Mouse (Mus musculus): ENCODE measurements around the gene Vmn1r189. TPM values are rescaled to one million over a fixed set of nuclear protein-coding genes. Genes with fewer than 3 reads are reported as not detected.
"Not testable (repeated sequence)": the region's sequence is repeated elsewhere in the genome, so short reads cannot be mapped to it uniquely, and the experiment has no call there.

Vmn1r189 gene
- not detected in 2 replicates for total RNA-seq (2014; rRNA removed)
- not detected in 2 replicates for polyA plus RNA-seq (2015; fragmentation: Nextera tagmentation; extraction: Ambion mirVana)

DNA sequence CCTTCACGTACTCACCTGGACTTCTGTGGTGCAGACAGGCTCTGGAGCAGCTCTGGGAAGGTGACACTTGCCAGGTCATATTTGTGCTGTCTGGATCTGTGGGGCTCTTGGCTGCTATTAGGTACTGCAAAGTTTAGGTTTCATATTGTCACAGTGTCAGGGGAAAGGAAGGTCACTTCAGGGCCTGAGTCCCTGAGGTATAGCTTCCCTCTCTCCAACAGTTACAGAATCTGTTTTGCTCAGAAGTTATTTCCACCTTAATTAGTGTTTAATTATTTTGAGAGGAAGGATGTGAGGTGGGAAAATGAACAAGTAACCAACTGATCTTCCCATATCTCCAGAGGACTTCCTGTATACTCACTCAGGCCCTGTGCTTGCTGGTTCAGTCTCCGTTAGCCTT is at the start of gene Vmn1r189:
TSS of gene Vmn1r189 (minus strand) at position 101 of the 400 bp plus-strand sequence.
- H3K9ac ChIP-seq (replicated peaks; ENCODE audit: low read length, poor library complexity, severe bottlenecking); H3K4me3 ChIP-seq (ENCODE audit: low read depth, low read length); H3K4me2 ChIP-seq (ENCODE audit: low read depth, low read length, poor library complexity, severe bottlenecking); H3K36me3 ChIP-seq (ENCODE audit: insufficient read depth, low read length); H3K27me3 ChIP-seq (ENCODE audit: insufficient read depth, low read length); ATAC-seq (ENCODE audit: low FRiP score); DNase-seq (ENCODE audit: low spot score); H3K9me3 ChIP-seq (ENCODE audit: low read length); H3K4me1 ChIP-seq (ENCODE audit: insufficient read depth, low read length); H3K27ac ChIP-seq (ENCODE audit: low read depth, low read length): not testable (repeated sequence)
- 94% methylated on average over 1 of the region's 2 CpGs for WGBS

DNA sequence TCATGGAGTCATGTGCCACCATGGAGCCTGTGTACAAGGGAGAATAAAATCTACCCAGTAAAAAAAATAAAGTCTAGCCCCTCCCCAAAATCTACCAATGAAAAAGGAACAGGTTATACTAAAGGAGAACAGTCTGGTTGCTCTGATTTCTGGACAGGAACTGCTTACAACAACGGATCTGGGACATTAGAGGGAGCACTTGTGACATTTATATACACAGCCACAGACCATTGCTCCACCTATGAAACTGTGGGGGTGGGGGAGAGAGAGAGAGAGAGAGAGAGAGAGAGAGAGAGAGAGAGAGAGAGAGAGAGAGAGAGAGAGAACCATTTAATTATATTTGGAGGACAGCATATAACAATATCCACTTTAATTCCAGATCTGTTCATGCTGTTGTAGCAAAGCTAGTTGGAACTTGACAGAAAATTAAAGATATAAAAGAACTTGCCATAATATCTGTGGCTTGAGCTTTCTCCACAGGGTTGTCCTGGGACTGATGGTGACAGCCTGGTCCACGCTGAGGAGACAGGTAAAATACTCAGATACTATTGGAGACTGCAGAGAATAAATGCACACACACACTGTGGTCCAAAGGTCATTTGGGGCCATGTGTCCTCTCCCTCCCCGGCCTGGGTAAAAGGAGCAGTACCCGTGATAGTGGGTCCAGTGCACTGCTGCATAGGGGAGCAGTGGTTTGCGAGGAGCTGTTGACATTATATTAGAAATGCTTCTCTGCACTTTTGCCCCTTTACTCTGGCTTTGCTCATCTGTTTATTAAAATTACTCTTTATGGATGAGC is 31.1 kb upstream of the Vmn1r189 start:
- TF ChIP-seq CTCF (IDR thresholded peaks at IDR 0.05) = peak; percentile 31; the same call in 1 of the 2 replicates
- not testable (repeated sequence) for H3K36me3 ChIP-seq (ENCODE audit: insufficient read depth, low read length); H3K27me3 ChIP-seq (ENCODE audit: insufficient read depth, low read length); H3K27ac ChIP-seq (ENCODE audit: low read depth, low read length); H3K4me1 ChIP-seq (ENCODE audit: insufficient read depth, low read length); H3K4me3 ChIP-seq (ENCODE audit: low read depth, low read length); H3K9ac ChIP-seq (replicated peaks; ENCODE audit: low read length, poor library complexity, severe bottlenecking); H3K9me3 ChIP-seq (ENCODE audit: low read length); H3K4me2 ChIP-seq (ENCODE audit: low read depth, low read length, poor library complexity, severe bottlenecking)
- peak; percentile 65 for ATAC-seq (ENCODE audit: low FRiP score)
- DNase-seq (ENCODE audit: low spot score) = peak; percentile 14
- WGBS = 85% methylated on average over 4 of the region's 5 CpGs

DNA sequence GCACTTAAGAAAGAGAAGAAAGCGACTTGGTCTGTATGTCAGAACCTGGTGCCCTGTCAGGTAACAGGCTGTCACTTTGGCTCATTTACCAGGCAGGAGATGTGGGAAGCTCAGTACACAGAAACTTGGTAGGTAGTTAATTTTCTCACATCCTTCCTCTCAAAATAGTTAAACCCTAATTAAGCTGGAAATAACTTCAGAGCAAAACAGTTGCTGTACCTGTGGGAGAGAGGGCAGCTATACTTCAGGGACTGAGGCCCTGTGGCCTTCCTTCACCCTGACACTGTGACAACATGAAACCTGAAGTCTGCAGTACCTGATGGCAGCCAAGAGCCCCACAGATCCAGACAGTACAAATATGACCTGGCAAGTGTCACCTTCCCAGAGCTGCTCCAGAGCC is 21.5 kb downstream of the Vmn1r189 start, which contains the start of gene Vmn1r188:
TSS of gene Vmn1r188 (plus strand) at position 301 of the 400 bp plus-strand sequence.
- not testable (repeated sequence) for H3K36me3 ChIP-seq (ENCODE audit: insufficient read depth, low read length); H3K4me2 ChIP-seq (ENCODE audit: low read depth, low read length, poor library complexity, severe bottlenecking); H3K9ac ChIP-seq (replicated peaks; ENCODE audit: low read length, poor library complexity, severe bottlenecking); H3K27ac ChIP-seq (ENCODE audit: low read depth, low read length); ATAC-seq (ENCODE audit: low FRiP score); DNase-seq (ENCODE audit: low spot score); H3K4me3 ChIP-seq (ENCODE audit: low read depth, low read length); H3K4me1 ChIP-seq (ENCODE audit: insufficient read depth, low read length); H3K9me3 ChIP-seq (ENCODE audit: low read length); H3K27me3 ChIP-seq (ENCODE audit: insufficient read depth, low read length)
- WGBS = 91% methylated on average over 1 of the region's 1 CpGs

DNA sequence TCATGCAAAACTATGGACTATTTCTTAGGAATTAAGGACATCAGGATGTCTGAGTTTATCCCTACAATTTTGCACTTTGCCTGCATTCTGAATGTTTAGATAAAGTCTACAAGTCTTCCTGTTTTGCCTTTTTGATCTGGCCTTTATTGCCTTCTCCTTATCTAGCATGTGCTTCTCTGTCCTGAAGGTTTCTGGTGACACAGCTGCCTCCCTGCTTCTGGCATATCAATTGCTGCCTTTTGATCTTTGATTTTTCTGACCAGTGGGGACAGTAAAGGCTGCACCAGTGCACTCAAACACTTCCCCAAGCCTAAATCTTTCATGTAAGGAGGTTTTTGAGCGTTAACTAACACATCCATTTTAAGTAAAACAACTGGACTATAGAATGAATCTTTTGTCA is 42.2 kb downstream of the Vmn1r189 start:
- no peaks in the 10 kb centered on the region for H3K4me1 ChIP-seq (ENCODE audit: insufficient read depth, low read length)
- no peaks in the 10 kb centered on the region for H3K27me3 ChIP-seq (ENCODE audit: insufficient read depth, low read length)
- no peak overlapping the region for H3K4me3 ChIP-seq (ENCODE audit: low read depth, low read length)
- no peak overlapping the region for H3K9ac ChIP-seq (replicated peaks; ENCODE audit: low read length, poor library complexity, severe bottlenecking)
- H3K27ac ChIP-seq (ENCODE audit: low read depth, low read length) = no peak overlapping the region
- ATAC-seq (ENCODE audit: low FRiP score) (no peak), DNase-seq (ENCODE audit: low spot score) (no peak)
- no peak overlapping the region for H3K4me2 ChIP-seq (ENCODE audit: low read depth, low read length, poor library complexity, severe bottlenecking)
- no peaks in the 10 kb centered on the region for H3K9me3 ChIP-seq (ENCODE audit: low read length)
- WGBS = 71% methylated on average over 1 of the region's 1 CpGs
- H3K36me3 ChIP-seq (ENCODE audit: insufficient read depth, low read length) = no peaks in the 10 kb centered on the region
- no peak for TF ChIP-seq CTCF (IDR thresholded peaks at IDR 0.05)

DNA sequence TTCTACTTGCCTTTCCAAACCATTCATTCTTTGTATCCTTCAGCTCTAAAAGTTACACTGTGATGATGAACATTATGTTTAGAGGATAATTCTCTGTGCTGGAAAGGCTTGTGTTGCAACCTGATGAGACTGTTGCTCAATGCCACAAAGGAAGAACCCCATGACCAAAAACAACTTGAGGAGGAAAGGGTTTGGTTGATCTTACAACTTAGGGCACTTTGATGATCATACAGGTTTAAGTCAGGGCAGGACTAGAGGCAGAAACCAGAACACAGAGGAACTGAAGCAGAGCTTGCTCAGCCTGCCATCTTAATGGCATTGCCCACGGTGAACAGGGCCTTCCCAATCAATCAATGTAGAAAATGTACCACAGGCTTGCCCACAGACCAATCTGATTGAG is 44.2 kb downstream of the Vmn1r189 start:
- 72% methylated on average over 1 of the region's 1 CpGs for whole genome bisulfite sequencing
- TF ChIP-seq CTCF (IDR thresholded peaks at IDR 0.05) = no peak
- Histone ChIP-seq H3K9ac (replicated peaks; ENCODE audit: low read length, poor library complexity, severe bottlenecking) (no peak overlapping the region), H3K4me1 (ENCODE audit: insufficient read depth, low read length) (no peaks in the 10 kb centered on the region), H3K4me2 (ENCODE audit: low read depth, low read length, poor library complexity, severe bottlenecking) (no peak overlapping the region), H3K27me3 (ENCODE audit: insufficient read depth, low read length) (no peaks in the 10 kb centered on the region), H3K9me3 (ENCODE audit: low read length) (no peaks in the 10 kb centered on the region), H3K4me3 (ENCODE audit: low read depth, low read length) (no peak overlapping the region), H3K27ac (ENCODE audit: low read depth, low read length) (no peak overlapping the region), H3K36me3 (ENCODE audit: insufficient read depth, low read length) (no peaks in the 10 kb centered on the region)
- ATAC-seq (ENCODE audit: low FRiP score) (no peak), DNase-seq (ENCODE audit: low spot score) (no peak)

DNA sequence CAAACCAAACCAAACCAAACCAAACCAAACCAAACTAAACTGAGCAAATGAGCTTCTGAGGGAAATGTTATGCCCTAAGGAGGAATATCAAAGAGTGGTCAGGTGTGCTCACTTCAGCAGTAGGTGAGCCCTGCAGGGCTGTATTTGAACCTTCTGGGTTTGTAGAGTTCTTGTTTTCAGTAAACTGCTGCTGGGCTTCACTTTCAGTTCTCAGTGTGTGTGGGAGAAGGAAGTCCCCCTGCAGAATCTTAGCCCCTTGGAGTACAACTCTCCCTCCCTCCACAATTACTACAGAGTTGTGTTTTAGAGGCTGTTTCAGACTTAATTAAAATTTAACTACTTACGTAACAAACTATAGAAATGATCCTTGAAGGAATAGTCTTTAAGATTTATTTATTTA is 51.9 kb downstream of the Vmn1r189 start:
- Histone ChIP-seq H3K4me2 (ENCODE audit: low read depth, low read length, poor library complexity, severe bottlenecking) (no peak overlapping the region), H3K27me3 (ENCODE audit: insufficient read depth, low read length) (no peaks in the 10 kb centered on the region), H3K4me3 (ENCODE audit: low read depth, low read length) (no peak overlapping the region), H3K4me1 (ENCODE audit: insufficient read depth, low read length) (no peaks in the 10 kb centered on the region), H3K36me3 (ENCODE audit: insufficient read depth, low read length) (no peaks in the 10 kb centered on the region), H3K9ac (replicated peaks; ENCODE audit: low read length, poor library complexity, severe bottlenecking) (no peak overlapping the region), H3K27ac (ENCODE audit: low read depth, low read length) (no peak overlapping the region), H3K9me3 (ENCODE audit: low read length) (no peaks in the 10 kb centered on the region)
- no peak for TF ChIP-seq CTCF (IDR thresholded peaks at IDR 0.05)
- WGBS = 98% methylated on average over 1 of the region's 1 CpGs
- no peak for DNase-seq (ENCODE audit: low spot score)
- ATAC-seq (ENCODE audit: low FRiP score) = no peak
